Mouse (Mus musculus) stomach, postnatal 0 days (tissue): ENCODE measurements at regions not wholly inside any gene's neighbourhood (a gene's known extent, or its start where the extent isn't known, plus 50 kb on each side); places are given as distances from the start of the nearest gene placed in this dataset.
A peak's percentile ranks its signal among the peaks of the same experiment; 100 is the strongest.

Source experiments
- ATAC-seq: fragments of 200-750 bp; cut with Nextera tagmentation; 2 replicates; pipeline ENCODE4 v1.8.0; 2017; ENCODE audit not compliant: low FRiP score, low TSS enrichment
- DNase-seq: peaks from one replicate; pipeline ENCODE4 v3.0.0-alpha.2; 2016; ENCODE audit warnings: low spot score
- H3K27ac ChIP-seq: fragments of 300-500 bp; sonication (generic); replicated peaks from 2 replicates; pipeline ENCODE4 v1.5.1; 2014; ENCODE audit warnings: mild to moderate bottlenecking, control low read depth
- H3K27me3 ChIP-seq: fragments of 300-500 bp; sonication (generic); 2 replicates; pipeline ENCODE4 v1.6.1; 2014; ENCODE audit warnings: low read length; ENCODE audit not compliant: control insufficient read depth, insufficient read depth
- H3K36me3 ChIP-seq: fragments of 300-500 bp; sonication (generic); 2 replicates; pipeline ENCODE4 v1.6.1; 2014; ENCODE audit warnings: low read length, mixed read lengths; ENCODE audit not compliant: control insufficient read depth, insufficient read depth
- H3K4me1 ChIP-seq: fragments of 300-500 bp; sonication (generic); replicated peaks from 2 replicates; pipeline ENCODE4 v1.6.1; 2014; ENCODE audit warnings: antibody characterized with exemption; ENCODE audit not compliant: control insufficient read depth, insufficient read depth
- H3K4me2 ChIP-seq: fragments of 300-500 bp; sonication (generic); replicated peaks from 2 replicates; pipeline ENCODE4 v1.6.1; 2014; ENCODE audit warnings: low read depth, mild to moderate bottlenecking, control low read depth, moderate library complexity
- H3K4me3 ChIP-seq: fragments of 300-500 bp; sonication (generic); 2 replicates; pipeline ENCODE4 v1.5.1; 2014; ENCODE audit warnings: low read depth, low read length, control low read depth
- H3K9ac ChIP-seq: fragments of 300-500 bp; sonication (generic); 2 replicates; pipeline ENCODE4 v1.6.1; 2014; ENCODE audit warnings: mild to moderate bottlenecking, low read length, control low read depth, mixed read lengths
- H3K9me3 ChIP-seq: fragments of 300-500 bp; sonication (generic); 2 replicates; pipeline ENCODE4 v1.6.1; 2016; ENCODE audit warnings: low read length; ENCODE audit not compliant: control insufficient read depth
- CTCF ChIP-seq: IDR thresholded peaks from 2 replicates; pipeline ENCODE4 v1.5.1; 2016; ENCODE audit warnings: antibody characterized with exemption, low read depth, mild to moderate bottlenecking, moderate library complexity
- EP300 ChIP-seq: optimal IDR thresholded peaks from 2 replicates; pipeline ENCODE3; 2016; ENCODE audit warnings: antibody characterized with exemption
- WGBS: fragments of 180-500 bp; shearing (Covaris S2); extraction: QIAGEN DNeasy Blood & Tissue Kit; methylation state at CpG from one replicate; pipeline ENCODE4 v1.1.7; 2014; 5-methylcytosine and 5-hydroxymethylcytosine counted together

DNA sequence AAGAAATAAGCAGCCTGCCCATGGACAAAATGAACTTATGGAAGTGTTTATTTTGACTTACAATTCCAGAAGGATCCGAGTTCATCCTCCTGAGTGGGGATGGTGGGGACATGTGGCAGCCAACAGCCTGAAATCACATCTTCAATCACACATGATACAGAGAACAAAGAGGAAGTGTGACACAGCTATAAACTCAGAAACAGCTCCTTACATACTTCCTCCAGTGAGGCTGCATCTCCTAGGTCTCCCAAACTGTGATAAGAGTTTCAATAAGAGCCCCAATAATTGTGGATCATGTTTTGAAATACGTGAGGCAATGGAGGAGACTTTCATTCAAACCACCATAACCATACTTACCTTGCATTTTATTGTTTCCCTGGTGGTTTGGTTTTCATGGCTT is 103.1 kb upstream of the Ccdc54 start:
- no peak overlapping the region for H3K4me2 ChIP-seq
- no peak overlapping the region for H3K4me3 ChIP-seq
- no peaks in the 10 kb centered on the region for H3K27me3 ChIP-seq
- TF ChIP-seq CTCF = no peak
- no peak for TF ChIP-seq EP300
- no peaks in the 10 kb centered on the region for H3K36me3 ChIP-seq
- WGBS = 68% methylated on average over 2 of the region's 2 CpGs
- H3K9me3 ChIP-seq = no peaks in the 10 kb centered on the region
- no peak for ATAC-seq
- no peak overlapping the region for H3K9ac ChIP-seq
- no peak overlapping the region for H3K27ac ChIP-seq
- no peak for DNase-seq
- H3K4me1 ChIP-seq = no peaks in the 10 kb centered on the region

DNA sequence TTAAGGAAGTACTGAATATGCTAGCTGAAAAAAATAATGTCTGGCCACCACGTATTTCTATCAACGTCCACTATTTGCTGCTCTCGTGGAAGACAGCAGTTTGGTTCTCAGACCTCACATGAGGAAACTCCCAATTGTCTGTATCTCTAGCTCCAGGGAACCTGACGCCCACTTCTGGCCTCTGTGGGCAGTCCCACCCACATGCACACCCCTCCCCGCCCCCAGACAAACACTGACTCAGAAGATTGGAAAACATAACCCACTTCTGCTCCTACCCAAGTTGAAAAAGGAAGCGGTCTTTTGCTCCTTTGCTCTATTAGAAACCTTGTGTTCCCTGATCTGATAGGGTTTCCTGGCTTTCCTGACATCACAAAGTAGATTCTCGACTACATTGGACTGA is 99.9 kb upstream of the Ccdc54 start:
- Histone ChIP-seq H3K4me3 (no peak overlapping the region), H3K9ac (no peak overlapping the region), H3K4me2 (no peak overlapping the region), H3K27ac (no peak overlapping the region), H3K9me3 (no peaks in the 10 kb centered on the region), H3K36me3 (no peaks in the 10 kb centered on the region), H3K27me3 (no peaks in the 10 kb centered on the region), H3K4me1 (no peaks in the 10 kb centered on the region)
- TF ChIP-seq CTCF (no peak), EP300 (no peak)
- 64% methylated on average over 7 of the region's 7 CpGs for WGBS
- DNase-seq (no peak), ATAC-seq (no peak)

DNA sequence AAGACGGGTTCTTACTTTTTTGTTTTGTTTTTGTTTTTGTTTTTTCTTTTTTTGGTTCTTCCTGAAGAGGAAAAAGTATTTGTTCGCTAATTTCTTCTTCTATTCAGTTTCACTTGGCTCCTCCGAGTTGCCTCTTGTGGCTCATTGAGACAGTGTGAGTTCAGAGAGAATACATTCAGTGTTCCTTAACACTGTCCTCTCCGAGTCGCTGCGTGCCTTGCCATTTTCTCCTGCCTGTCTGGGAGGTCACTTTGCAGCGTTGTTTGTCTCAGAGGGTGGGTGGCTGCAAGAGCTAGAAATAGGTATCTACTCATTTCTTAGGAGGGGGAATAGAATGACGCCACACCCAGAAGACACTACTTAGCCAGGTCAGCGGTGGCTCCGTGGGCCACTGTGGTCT is 98.6 kb upstream of the Ccdc54 start:
- Histone ChIP-seq H3K4me1 (no peaks in the 10 kb centered on the region), H3K4me2 (peak overlapping the region; percentile 29; the same call in 1 of the 2 replicates), H3K27me3 (no peaks in the 10 kb centered on the region), H3K9me3 (no peaks in the 10 kb centered on the region), H3K4me3 (peak overlapping the region; percentile 22; the same call in 1 of the 2 replicates), H3K27ac (no peak overlapping the region), H3K9ac (no peak overlapping the region), H3K36me3 (no peaks in the 10 kb centered on the region)
- 51% methylated on average over 10 of the region's 10 CpGs for WGBS
- DNase-seq (no peak), ATAC-seq (no peak)
- no peak for TF ChIP-seq CTCF
- no peak for TF ChIP-seq EP300

DNA sequence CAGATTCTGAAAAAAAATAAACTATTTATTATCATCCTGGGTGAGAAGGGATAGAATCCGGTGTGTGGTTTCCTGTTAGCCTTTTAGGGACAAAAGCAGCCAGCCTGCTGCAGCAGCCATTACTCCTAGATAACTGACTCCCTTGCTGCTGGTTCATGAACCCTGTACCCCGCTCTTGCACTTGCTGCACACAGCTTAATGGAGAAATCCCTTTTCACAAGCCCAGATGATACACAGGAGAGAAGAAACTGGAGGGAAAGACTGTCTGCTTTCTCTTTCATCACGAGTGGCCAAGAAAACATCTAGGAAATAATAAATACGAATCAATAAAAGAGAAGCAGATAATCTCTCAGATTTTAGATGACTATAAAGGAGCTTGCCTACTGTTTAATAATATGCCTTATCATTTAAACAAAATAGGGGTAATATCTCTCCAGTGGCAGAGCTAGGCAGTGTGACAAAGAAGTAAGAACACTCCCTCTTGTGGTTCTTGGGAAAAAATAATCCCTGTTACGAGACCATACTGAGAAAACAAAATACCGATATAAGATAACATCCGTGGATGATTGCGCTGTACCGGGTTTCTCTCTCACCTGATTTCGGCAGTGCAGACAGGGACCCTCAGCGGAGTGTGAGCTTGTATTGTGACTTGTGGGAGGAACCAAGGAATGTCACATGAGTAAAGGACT is 98.0 kb upstream of the Ccdc54 start:
- no peaks in the 10 kb centered on the region for H3K27me3 ChIP-seq
- no peak overlapping the region for H3K9ac ChIP-seq
- no peaks in the 10 kb centered on the region for H3K4me1 ChIP-seq
- peak overlapping the region; percentile 29; the same call in 1 of the 2 replicates for H3K4me2 ChIP-seq
- H3K4me3 ChIP-seq = peak overlapping the region; percentile 22; the same call in 1 of the 2 replicates
- DNase-seq = no peak
- H3K9me3 ChIP-seq = no peaks in the 10 kb centered on the region
- H3K27ac ChIP-seq = no peak overlapping the region
- no peak for ATAC-seq
- TF ChIP-seq EP300 = no peak
- peak; percentile 66 for TF ChIP-seq CTCF
- no peaks in the 10 kb centered on the region for H3K36me3 ChIP-seq
- WGBS = 54% methylated on average over 11 of the region's 11 CpGs

DNA sequence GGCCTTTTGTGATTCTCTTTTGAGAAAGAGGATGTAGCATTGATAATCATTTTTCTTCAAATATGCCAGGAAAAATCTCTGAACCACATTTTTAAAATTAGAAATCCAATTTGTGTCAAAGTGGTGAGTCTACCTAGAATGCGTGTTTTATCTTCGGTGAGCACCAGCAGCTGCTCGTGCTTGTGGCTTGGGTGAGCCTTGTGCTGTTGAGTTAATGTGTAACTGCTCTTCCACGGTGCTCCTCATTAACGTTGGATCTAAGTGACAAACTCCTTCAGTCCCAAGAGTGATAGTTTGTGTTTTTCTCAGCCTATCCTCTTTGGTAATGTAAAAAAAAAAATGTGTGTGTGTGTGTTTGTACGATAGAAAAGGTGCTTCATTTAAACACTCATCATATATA is 88.7 kb upstream of the Ccdc54 start:
- Histone ChIP-seq H3K27me3 (no peaks in the 10 kb centered on the region), H3K27ac (no peak overlapping the region), H3K9me3 (no peaks in the 10 kb centered on the region), H3K36me3 (no peaks in the 10 kb centered on the region), H3K4me3 (no peak overlapping the region), H3K4me1 (no peaks in the 10 kb centered on the region), H3K9ac (no peak overlapping the region), H3K4me2 (no peak overlapping the region)
- ATAC-seq (no peak), DNase-seq (no peak)
- no peak for TF ChIP-seq EP300
- TF ChIP-seq CTCF = no peak
- 60% methylated on average over 6 of the region's 6 CpGs for WGBS

DNA sequence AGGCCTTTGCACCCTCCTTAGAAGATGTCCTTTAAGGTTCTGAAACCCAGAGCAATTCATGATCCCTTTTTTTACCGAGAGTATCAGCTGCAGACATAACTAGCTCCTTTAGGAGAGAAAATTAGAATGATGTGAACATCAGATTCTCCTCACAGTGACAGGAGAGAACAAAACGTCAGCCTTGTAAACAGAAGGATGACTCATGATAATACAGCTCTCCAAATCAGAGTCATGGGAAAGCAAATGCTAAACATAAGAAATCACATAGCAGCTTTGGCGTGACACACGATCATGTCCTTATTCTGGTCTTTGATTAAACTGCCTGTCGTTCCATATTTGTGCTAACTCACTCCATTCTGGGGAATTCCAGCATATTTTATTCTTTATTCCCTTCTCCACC is 82.4 kb upstream of the Ccdc54 start:
- no peak for DNase-seq
- Histone ChIP-seq H3K4me1 (no peaks in the 10 kb centered on the region), H3K27me3 (no peaks in the 10 kb centered on the region), H3K36me3 (no peaks in the 10 kb centered on the region), H3K4me3 (no peak overlapping the region), H3K27ac (no peak overlapping the region), H3K9me3 (no peaks in the 10 kb centered on the region), H3K9ac (no peak overlapping the region), H3K4me2 (no peak overlapping the region)
- ATAC-seq = no peak
- 49% methylated on average over 5 of the region's 5 CpGs for WGBS
- no peak for TF ChIP-seq CTCF
- TF ChIP-seq EP300 = no peak
